Mouse (Mus musculus) testis, adult 10 weeks (tissue): ENCODE results near the gene H2-DMb2. TPM values are rescaled to one million over a fixed set of nuclear protein-coding genes. Genes with fewer than 3 reads are reported as not detected.

Source experiments
- polyA plus RNA-seq: library from polyadenylated mRNA; stranded (reverse); fragments of 350-450 nt; fragmentation: Illumina TruSeq; extraction: RNeasy Lipid Tissue Mini Kit (QIAGEN cat#74804); gene quantifications from one replicate; pipeline ENCODE4 v1.2.3, GENCODE M21; 2014; ENCODE audit warnings: low read depth, low replicate concordance

Gene H2-DMb2
- not detected for polyA plus RNA-seq

DNA sequence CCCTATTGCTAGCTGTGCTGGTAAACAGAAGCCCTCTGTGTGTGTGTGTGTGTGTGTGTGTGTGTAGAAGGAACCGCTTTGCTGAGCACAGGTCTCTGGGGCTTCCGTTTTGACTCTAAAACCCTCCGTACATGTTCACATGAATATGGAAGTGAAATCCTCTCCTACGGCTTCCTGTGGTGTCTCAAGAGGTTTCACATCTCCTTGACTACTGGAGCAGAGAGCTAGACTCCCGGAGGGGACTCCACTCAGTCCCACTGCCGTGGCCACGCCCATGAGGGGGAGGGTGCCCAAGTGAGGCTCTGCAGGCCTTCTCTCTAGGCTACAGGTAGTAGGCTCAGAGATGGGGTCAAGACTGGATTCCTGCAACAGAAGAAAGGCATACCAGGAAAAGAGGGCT, at the start of gene H2-DMb2:
H2-DMb2 (plus strand) TSS at position 275 of the 400 bp plus-strand sequence.

DNA sequence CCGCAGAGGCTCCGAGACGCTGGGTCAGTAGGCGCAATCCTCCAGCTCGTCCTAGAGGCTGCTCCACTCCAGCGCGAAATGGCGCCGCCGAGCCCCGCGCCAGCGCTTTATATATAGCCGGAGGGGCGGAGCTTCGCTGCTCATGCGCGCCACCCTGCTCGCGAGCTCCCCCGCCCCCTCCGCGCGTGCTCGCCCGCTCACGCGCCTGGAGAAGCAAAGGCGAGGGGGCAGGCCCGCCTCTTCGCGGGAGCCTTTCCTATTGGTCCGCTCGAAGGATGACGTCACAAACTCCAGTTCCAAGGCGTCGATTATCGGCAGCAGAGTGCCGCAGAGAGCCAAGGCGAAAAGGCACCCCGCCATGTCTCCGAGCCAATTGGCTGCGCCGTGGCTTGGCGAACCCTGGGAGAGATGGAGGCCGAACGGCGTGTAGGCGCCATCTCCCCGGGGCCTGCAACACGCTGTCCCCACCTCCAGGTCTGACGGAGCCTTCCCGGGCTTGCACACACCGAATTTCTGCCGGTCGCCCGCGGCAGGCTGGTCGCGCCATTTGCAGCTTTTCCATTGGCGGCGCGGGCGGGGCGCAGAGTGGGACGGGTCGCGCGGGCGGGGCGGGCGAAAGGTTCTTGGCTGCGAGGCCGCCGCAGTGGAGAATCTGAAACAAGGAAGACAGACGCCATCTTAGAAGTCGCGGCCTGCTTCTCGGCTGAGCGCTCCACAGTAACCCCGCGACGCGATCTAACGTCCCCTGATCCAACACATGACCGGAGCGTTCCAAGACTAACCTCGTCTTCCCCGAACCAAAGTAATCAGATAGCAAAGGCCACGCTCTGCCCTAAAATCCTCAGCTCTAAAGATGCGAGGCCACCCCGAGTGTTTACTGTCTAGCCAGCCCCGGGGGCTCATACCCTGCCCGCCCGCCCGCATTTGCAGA, 23.6 kb upstream of the H2-DMb2 start, which contains the start of gene H2-DMa:
H2-DMa (plus strand) TSS at position 293 of the 931 bp plus-strand sequence.

DNA sequence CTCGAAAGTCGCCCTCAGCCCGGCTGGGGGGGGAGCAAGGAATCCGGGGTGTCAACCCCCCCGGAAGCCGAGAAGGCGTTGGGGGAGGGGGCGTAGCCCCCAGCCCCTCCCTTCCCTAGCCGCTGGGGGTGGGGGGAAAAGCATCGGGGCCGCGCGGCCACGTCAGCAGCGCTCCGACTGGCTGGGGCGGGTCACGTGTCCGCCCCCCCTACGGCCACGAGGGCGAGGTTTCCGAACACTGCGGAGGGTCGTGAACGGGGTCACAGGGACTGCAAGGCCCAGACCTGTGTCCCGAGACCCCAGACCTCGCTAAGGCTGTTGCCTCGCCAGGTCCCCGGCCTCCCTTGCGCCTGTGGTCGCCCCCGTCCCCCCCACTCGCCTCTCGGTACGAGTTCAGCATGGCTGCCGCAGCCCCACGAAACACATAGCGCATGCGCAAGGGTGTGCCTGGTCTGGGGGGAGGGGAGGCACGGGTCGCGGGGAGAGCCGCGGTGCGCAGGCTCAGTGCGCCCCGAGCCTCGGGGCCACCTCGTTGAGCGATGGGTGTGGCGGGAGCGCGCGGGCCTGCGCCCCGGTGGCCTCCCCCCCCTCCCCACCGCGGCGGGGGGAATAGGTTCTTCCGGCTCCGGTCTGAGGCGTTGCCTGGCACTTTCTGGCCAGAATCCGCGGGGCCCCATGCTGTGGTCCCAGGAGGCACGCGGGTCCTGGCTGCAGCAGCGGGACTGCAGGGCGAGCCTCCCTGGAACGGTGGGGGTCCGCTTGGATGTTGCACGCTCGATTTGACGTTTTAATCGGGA, 20.7 kb upstream of the H2-DMb2 start, which contains the start of gene Brd2:
Brd2 (minus strand) TSS at position 447 of the 797 bp plus-strand sequence.

DNA sequence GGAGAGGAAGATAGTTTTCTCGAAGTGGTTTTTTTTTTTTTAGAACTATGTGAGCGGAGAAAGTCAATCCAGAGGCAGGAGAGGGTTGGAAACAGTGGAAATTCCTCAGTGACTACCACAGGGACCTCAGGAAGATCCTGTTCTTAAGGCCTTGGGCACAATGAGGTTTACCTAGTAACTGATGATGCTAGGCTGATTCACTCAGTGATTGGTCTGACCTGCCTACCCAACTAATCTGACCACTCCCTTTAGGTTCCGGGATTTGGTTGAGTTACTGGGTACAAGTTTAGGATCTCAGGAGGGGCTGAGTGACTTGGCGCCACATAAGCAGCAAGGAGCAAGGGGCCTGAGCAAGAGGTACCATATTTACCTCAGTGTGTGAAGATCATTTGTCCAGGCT, 9.8 kb downstream of the H2-DMb2 start, which contains the start of gene H2-DMb1:
H2-DMb1 (plus strand) TSS at position 150 of the 400 bp plus-strand sequence.

GRCm38 (mm10) chr17:34187261-34187916, 44.3 kb downstream of the H2-DMb2 start, which contains the start of the genes Tap1 and Psmb9:
Gene Tap1, plus strand, starts transcription at chr17:34187553.
Gene Psmb9, minus strand, starts transcription at chr17:34187764.

DNA sequence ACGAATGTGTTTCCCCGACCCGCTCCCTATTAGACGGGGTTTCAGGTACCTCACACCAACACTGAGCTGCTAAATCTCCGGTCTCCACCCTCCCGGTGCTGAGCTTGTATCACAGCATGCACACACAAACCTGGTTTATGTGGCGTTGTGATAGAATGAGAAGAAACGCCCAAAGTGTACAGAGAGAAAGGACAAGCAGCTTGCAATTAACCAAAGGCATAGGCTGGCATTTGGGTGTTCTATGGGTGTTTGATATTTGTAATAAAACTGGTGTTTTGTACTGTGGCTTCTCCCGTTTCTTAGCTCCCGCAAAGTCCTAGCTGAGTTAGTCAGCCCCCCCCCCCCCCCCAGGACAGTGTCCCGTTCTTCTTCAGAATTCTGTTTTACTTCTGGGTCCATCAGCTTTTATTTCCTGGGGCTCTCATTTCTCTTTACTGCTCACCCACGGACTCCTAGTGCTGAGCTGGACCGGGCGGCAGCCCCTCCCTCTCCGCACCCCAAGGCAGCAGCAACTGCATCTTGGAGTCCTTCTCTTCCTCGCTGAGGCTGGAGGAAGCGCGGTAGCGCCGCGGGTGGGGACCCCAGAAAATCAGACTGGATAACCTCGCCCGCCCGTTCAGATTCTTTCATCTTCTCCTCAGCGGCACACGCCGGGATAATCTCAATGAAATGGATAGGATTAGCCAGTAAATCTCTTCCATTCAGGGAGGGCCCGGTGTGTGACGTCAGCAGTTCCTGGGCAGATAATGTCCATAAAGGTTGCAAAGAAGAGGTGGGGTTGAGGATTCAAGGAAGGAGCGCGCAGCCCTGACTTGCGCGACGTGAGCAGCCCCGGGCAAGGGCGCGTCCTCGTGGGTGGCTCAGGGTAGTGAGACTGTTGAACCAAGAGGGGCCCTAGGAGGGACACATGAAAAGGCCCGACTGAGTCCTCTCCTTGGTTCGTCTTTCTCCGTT, 54.1 kb downstream of the H2-DMb2 start, which contains the start of gene Psmb8:
Psmb8 (plus strand) TSS at position 781 of the 954 bp plus-strand sequence.

Other genes starting within 250 kb of the H2-DMb2 start
- 0.48 TPM for gene Platr17, start 238.2 kb upstream of the H2-DMb2 start, polyA plus RNA-seq
- 31.5 TPM for gene Daxx, start 233.9 kb upstream of the H2-DMb2 start, polyA plus RNA-seq
- 25.5 TPM for gene Tapbp, start 227.4 kb upstream of the H2-DMb2 start, polyA plus RNA-seq
- gene Zbtb22, start 227.4 kb upstream of the H2-DMb2 start, polyA plus RNA-seq, result 3.0 TPM
- 6.7 TPM for gene Rgl2, start 213.8 kb upstream of the H2-DMb2 start, polyA plus RNA-seq
- 14.6 TPM for gene Pfdn6, start 203.0 kb upstream of the H2-DMb2 start, polyA plus RNA-seq
- gene Wdr46, start 202.6 kb upstream of the H2-DMb2 start, polyA plus RNA-seq, result 1.1 TPM
- 0.25 TPM for gene B3galt4, start 191.8 kb upstream of the H2-DMb2 start, polyA plus RNA-seq
- 6.9 TPM for gene Vps52, start 187.5 kb upstream of the H2-DMb2 start, polyA plus RNA-seq
- gene Rps18, start 187.3 kb upstream of the H2-DMb2 start, polyA plus RNA-seq, result 19.7 TPM
- gene H2-K1, start 143.0 kb upstream of the H2-DMb2 start, polyA plus RNA-seq, result 48.0 TPM
- gene Ring1, start 118.6 kb upstream of the H2-DMb2 start, polyA plus RNA-seq, result 1.3 TPM
- 2.2 TPM for gene H2-Ke6, start 115.2 kb upstream of the H2-DMb2 start, polyA plus RNA-seq
- gene Slc39a7, start 111.6 kb upstream of the H2-DMb2 start, polyA plus RNA-seq, result 0.11 TPM
- 0.55 TPM for gene Rxrb, start 111.5 kb upstream of the H2-DMb2 start, polyA plus RNA-seq
- 0.07 TPM for gene Col11a2, start 103.9 kb upstream of the H2-DMb2 start, polyA plus RNA-seq
- not detected for gene H2-Oa, start 51.0 kb upstream of the H2-DMb2 start, polyA plus RNA-seq
- gene H2-DMa, start 23.8 kb upstream of the H2-DMb2 start, polyA plus RNA-seq, result 1.9 TPM
- 414 TPM for gene Brd2, start 20.7 kb upstream of the H2-DMb2 start, polyA plus RNA-seq
- gene H2-DMb1, start 9.8 kb downstream of the H2-DMb2 start, polyA plus RNA-seq, result 4.0 TPM
- gene Tap1, start 44.2 kb downstream of the H2-DMb2 start, polyA plus RNA-seq, result 0.25 TPM
- gene Psmb9, start 44.5 kb downstream of the H2-DMb2 start, polyA plus RNA-seq, result 1.2 TPM
- 0.14 TPM for gene Psmb8, start 54.4 kb downstream of the H2-DMb2 start, polyA plus RNA-seq
- not detected for gene Tap2, start 60.2 kb downstream of the H2-DMb2 start, polyA plus RNA-seq
- 0.11 TPM for gene H2-Ob, start 95.6 kb downstream of the H2-DMb2 start, polyA plus RNA-seq
- gene H2-Ab1, start 114.4 kb downstream of the H2-DMb2 start, polyA plus RNA-seq, result 5.3 TPM
- 6.3 TPM for gene H2-Aa, start 144.5 kb downstream of the H2-DMb2 start, polyA plus RNA-seq
- gene H2-Eb1, start 162.6 kb downstream of the H2-DMb2 start, polyA plus RNA-seq, result 0.83 TPM
- gene H2-Eb2, start 182.4 kb downstream of the H2-DMb2 start, polyA plus RNA-seq, result not detected
- gene Btnl2, start 211.5 kb downstream of the H2-DMb2 start, polyA plus RNA-seq, result 0.15 TPM
- gene Btnl1, start 233.8 kb downstream of the H2-DMb2 start, polyA plus RNA-seq, result not detected